In genomic region chr9:35318537-35319172, GRCm38 (mm10) we compare ENCODE assay signal across 9 mouse cellular contexts. TPM values are rescaled to one million over a fixed set of nuclear protein-coding genes. Genes with fewer than 3 reads are reported as not detected.
DNase-seq lines count a peak whose midpoint lies in the region; ATAC-seq and TF ChIP-seq lines count a peak whose summit lies in the region.
"Had no signal": no experiment of that assay in that cellular context is flagged by ENCODE, and none has a peak within 500 bp of the region (broad histone marks: within the 10 kb centered on the region; RNA-seq: fewer than 3 reads in every experiment).

No protein-coding gene starts in this region.

- TF ChIP-seq CTCF in hindbrain, postnatal 0 days (IDR thresholded peaks at IDR 0.05; ENCODE audit: low read depth), result no peak
- no peak for TF ChIP-seq CTCF in kidney, adult 2 months (conservative IDR thresholded peaks at IDR 0.05; ENCODE audit: insufficient read depth, insufficient read length, low read depth, low read length)

- peak overlapping the region; percentile 71 for H3K27ac ChIP-seq in hindbrain, embryonic 10.5 days
- no peak overlapping the region for H3K27ac ChIP-seq in hindbrain, postnatal 0 days
- H3K27ac ChIP-seq in kidney, adult 2 months (ENCODE audit: insufficient read depth, low read depth, low read length), result peak overlapping the region; percentile 36
- no peak overlapping the region for H3K27ac ChIP-seq in midbrain, embryonic 12.5 days (replicated peaks)
- H3K27ac ChIP-seq: lung, embryonic 15.5 days had no signal

- H3K9me3 ChIP-seq in hindbrain, embryonic 10.5 days, result no peaks in the 10 kb centered on the region
- no peaks in the 10 kb centered on the region for H3K9me3 ChIP-seq in hindbrain, postnatal 0 days (ENCODE audit: low read length)
- no peaks in the 10 kb centered on the region for H3K9me3 ChIP-seq in midbrain, embryonic 12.5 days
- H3K9me3 ChIP-seq: lung, embryonic 15.5 days had no signal

- H3K4me3 ChIP-seq in hindbrain, embryonic 10.5 days, result 0 out of 2 replicates have a peak overlapping the region, but pooled peaks have one; percentile 1
- H3K4me3 ChIP-seq in hindbrain, postnatal 0 days (ENCODE audit: low read length), result no peak overlapping the region
- no peak overlapping the region for H3K4me3 ChIP-seq in kidney, adult 2 months (ENCODE audit: insufficient read depth, low read depth, low read length)
- no peak overlapping the region for H3K4me3 ChIP-seq in midbrain, embryonic 12.5 days
- H3K4me3 ChIP-seq: lung, embryonic 15.5 days had no signal

- H3K4me2 ChIP-seq in hindbrain, postnatal 0 days (ENCODE audit: low read depth, low read length), result no peak overlapping the region
- no peak overlapping the region for H3K4me2 ChIP-seq in midbrain, embryonic 12.5 days (replicated peaks)
- H3K4me2 ChIP-seq: lung, embryonic 15.5 days had no signal

- no peak for ATAC-seq in hindbrain, postnatal 0 days
- peak; percentile 24 for ATAC-seq in midbrain, embryonic 12.5 days (ENCODE audit: low FRiP score, low read depth)

- TF ChIP-seq POLR2A in kidney, adult 2 months (IDR thresholded peaks at IDR 0.05; ENCODE audit: low read depth, low read length), result no peak

- H3K36me3 ChIP-seq in hindbrain, embryonic 10.5 days, result no peaks in the 10 kb centered on the region
- no peaks in the 10 kb centered on the region for H3K36me3 ChIP-seq in hindbrain, postnatal 0 days (ENCODE audit: insufficient read depth, low read length)
- no peaks in the 10 kb centered on the region for H3K36me3 ChIP-seq in kidney, adult 2 months (ENCODE audit: control insufficient read depth, insufficient read depth, low read length)
- no peaks in the 10 kb centered on the region for H3K36me3 ChIP-seq in midbrain, embryonic 12.5 days
- H3K36me3 ChIP-seq: lung, embryonic 15.5 days had no signal

- peaks cover 96% of the 10 kb centered on the region for H3K27me3 ChIP-seq in hindbrain, embryonic 10.5 days (ENCODE audit: insufficient read depth, poor library complexity, severe bottlenecking)
- peaks cover 38% of the 10 kb centered on the region for H3K27me3 ChIP-seq in hindbrain, postnatal 0 days (ENCODE audit: insufficient read depth, low read length)
- H3K27me3 ChIP-seq in kidney, adult 2 months (replicated peaks; ENCODE audit: control insufficient read depth, insufficient read depth, low read length), result no peaks in the 10 kb centered on the region
- H3K27me3 ChIP-seq in midbrain, embryonic 12.5 days, result peaks cover 58% of the 10 kb centered on the region
- H3K27me3 ChIP-seq: lung, embryonic 15.5 days had no signal

- peaks cover 63% of the 10 kb centered on the region for H3K4me1 ChIP-seq in hindbrain, embryonic 10.5 days (replicated peaks)
- no peaks in the 10 kb centered on the region for H3K4me1 ChIP-seq in hindbrain, postnatal 0 days (ENCODE audit: insufficient read depth, low read length)
- peaks cover 4% of the 10 kb centered on the region; the same call in 1 of the 2 replicates for H3K4me1 ChIP-seq in kidney, adult 2 months (ENCODE audit: control insufficient read depth, insufficient read depth, low read length)
- H3K4me1 ChIP-seq in midbrain, embryonic 12.5 days, result peaks cover 37% of the 10 kb centered on the region

- DNase-seq in hindbrain, embryonic 10.5 days (ENCODE audit: low spot score), result peak; percentile 61
- DNase-seq in hindbrain, postnatal 0 days (ENCODE audit: low spot score), result no peak
- peak; percentile 66 for DNase-seq in embryo, embryonic 11 days
- DNase-seq in kidney, adult 2 months, result peak; percentile 93
- no peak for DNase-seq in cerebellum, postnatal 4 days (ENCODE audit: low spot score in 2 of 2)
- DNase-seq in cerebellum, adult 9-10 months, result no peak
- DNase-seq in urinary bladder, postnatal 14 days (ENCODE audit: low spot score), result no peak

- no peak overlapping the region for H3K9ac ChIP-seq in hindbrain, postnatal 0 days (replicated peaks; ENCODE audit: low read length)
- no peak overlapping the region for H3K9ac ChIP-seq in midbrain, embryonic 12.5 days (replicated peaks)
- H3K9ac ChIP-seq: lung, embryonic 15.5 days had no signal

- 18% methylated on average over 9 of the region's 9 CpGs for WGBS in hindbrain, embryonic 10.5 days
- WGBS in hindbrain, postnatal 0 days, result 18% methylated on average over 9 of the region's 9 CpGs
- 20% methylated on average over 9 of the region's 9 CpGs for WGBS in kidney, adult 2 months
- 35% methylated on average over 9 of the region's 9 CpGs for WGBS in midbrain, embryonic 12.5 days

RNA-seq across cellular contexts. Expression of gene Rpusd4, which starts 51.0 kb away (rescaled TPM):
- polyA plus RNA-seq in hindbrain, embryonic 10.5 days (2016; fragmentation: Nextera tagmentation; extraction: Ambion mirVana), result 27.5 and 30.8 TPM in 2 replicates
- 7.5 and 11.3 TPM in 2 replicates for total RNA-seq in hindbrain, postnatal 0 days (2014; rRNA removed)
- 10.8 and 13.1 TPM in 2 replicates for polyA plus RNA-seq in hindbrain, postnatal 0 days (2015; fragmentation: Nextera tagmentation; extraction: Ambion mirVana)
- polyA plus RNA-seq in kidney, adult 2 months (2012; rRNA removed), result 10.1 and 10.7 TPM in 2 replicates
- 26.0 and 26.9 TPM in 2 replicates for polyA plus RNA-seq in midbrain, embryonic 12.5 days (2016; fragmentation: Nextera tagmentation; extraction: Ambion mirVana)

RNA-seq across cellular contexts. Expression of gene Fam118b, which starts 51.0 kb away (rescaled TPM):
- polyA plus RNA-seq in hindbrain, embryonic 10.5 days (2016; fragmentation: Nextera tagmentation; extraction: Ambion mirVana), result 66.6 and 71.0 TPM in 2 replicates
- 15.6 and 18.5 TPM in 2 replicates for total RNA-seq in hindbrain, postnatal 0 days (2014; rRNA removed)
- polyA plus RNA-seq in hindbrain, postnatal 0 days (2015; fragmentation: Nextera tagmentation; extraction: Ambion mirVana), result 34.6 and 34.7 TPM in 2 replicates
- polyA plus RNA-seq in kidney, adult 2 months (2012; rRNA removed), result 9.8 and 11.4 TPM in 2 replicates
- polyA plus RNA-seq in midbrain, embryonic 12.5 days (2016; fragmentation: Nextera tagmentation; extraction: Ambion mirVana), result 69.3 and 70.1 TPM in 2 replicates

Comparison
In these comparisons a context has a peak if more than half of its experiments do, and no peak if none do; other contexts are left out.
1. DNase-seq: peak in hindbrain, embryonic 10.5 days (single experiment), embryo, embryonic 11 days (single experiment) and kidney, adult 2 months (single experiment); none in hindbrain, postnatal 0 days (single experiment), cerebellum, postnatal 4 days (0 of 2), cerebellum, adult 9-10 months (single experiment) and urinary bladder, postnatal 14 days (single experiment).
2. H3K27ac ChIP-seq: peak in hindbrain, embryonic 10.5 days (single experiment) and kidney, adult 2 months (single experiment); none in hindbrain, postnatal 0 days (single experiment) and midbrain, embryonic 12.5 days (single experiment).